Mouse (Mus musculus) heart, postnatal 0 days (tissue): ENCODE measurements around the gene Megf11.

ENCODE experiments used
- CTCF ChIP-seq: IDR thresholded peaks from 2 replicates; pipeline ENCODE4 v1.5.1; 2016; ENCODE audit warnings: antibody characterized with exemption, control low read depth, low read depth
- EP300 ChIP-seq: IDR thresholded peaks from 2 replicates; pipeline ENCODE4 v1.6.1; 2016; ENCODE audit warnings: antibody characterized with exemption, low read depth

DNA sequence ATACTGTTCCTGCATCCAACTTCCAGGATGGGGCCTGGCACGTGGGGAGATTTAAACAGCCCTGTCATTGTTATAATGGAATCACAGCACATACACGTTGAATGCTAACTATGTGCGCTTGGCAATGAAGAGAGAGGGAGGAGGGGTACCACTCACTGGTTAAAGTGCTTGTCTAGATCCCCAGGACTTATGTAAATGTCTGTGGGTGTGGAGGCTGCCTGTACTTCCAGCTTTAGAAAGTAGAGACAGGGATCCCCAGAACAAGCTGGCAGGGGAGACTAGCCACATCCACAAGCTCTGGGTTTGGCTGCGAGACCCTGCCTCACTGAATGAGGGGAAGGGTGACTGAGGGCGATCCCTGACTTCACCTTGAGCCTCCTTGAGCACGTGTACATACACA, 250.7 kb downstream of the Megf11 start:
- TF ChIP-seq EP300 (no peak), CTCF (no peak)
